Mouse (Mus musculus) right cerebral cortex, postnatal 4 days (tissue): Measurements from ENCODE around the gene Cox4i1.

ENCODE experiments used
- DNase-seq: peaks from one replicate; pipeline ENCODE4 v3.0.0-alpha.2; 2022

Gene Cox4i1

DNA sequence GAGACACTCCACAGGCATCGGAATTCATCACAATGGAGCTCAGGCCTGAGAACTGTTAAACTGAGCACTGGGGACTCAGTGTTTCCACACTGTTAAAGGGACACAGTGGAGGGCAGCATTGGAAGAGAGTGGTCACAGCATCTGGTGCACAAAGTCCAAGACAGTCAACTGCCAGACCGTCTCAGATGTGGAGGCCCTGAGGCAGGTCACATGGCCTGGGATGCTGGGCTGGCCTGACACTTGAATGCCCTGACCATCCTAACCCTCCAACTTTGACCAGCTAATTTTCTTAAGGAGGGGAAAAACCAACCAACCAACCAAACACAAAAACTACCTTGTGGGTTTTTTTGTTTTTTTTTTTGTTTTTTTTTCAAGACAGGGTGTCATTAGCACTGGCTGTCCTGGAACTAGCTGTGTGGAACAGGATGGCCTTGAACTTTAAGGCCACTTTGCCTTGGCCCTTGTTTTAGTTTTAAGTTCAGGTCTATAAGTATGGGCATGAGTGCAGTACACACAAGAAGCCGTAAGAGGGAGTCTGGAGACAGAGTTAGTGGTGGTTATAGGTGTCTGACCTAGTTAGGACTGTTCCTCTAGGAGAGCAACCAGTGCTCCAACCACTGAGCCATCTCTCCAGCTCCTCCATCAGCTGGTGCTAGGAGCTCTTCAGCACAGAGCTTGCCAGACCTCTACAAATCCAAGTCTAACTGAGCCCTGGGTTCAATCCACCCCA lies 2.1 kb upstream of the Cox4i1 start:
- no peak for DNase-seq

DNA sequence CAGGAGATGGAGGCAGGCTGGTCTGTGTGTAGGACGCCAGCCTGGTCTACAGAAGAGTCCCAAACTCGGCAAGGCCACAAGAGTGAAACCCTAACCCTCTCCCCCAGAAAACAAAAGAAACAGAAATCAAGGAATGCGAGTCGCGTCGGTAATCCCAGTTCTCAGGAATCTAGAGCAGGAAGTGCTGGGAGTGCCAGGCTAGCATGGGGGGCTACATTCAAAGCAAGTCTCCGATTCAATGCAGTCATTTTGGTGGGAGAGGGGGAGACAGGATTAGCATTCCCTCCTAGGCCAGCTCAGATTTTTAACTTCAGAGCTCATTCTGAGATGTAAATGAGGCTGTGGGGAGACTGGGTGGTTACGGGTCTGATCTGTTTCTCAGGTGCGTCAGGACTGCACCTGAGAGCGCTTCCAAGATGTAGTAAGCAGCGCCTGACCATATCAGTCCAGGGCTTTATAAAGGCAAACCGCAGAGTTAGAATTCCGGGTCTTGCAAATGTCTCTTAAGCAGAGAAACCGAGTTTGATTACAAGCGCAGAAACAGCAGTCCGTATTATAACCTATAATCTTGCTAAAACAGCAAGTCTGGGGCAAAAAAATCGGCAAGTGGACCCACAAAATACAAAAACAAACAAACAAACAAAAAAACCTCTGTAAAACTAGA lies 1.1 kb upstream of the Cox4i1 start:
- DNase-seq = no peak

- peak; percentile 46 for DNase-seq
These were observed 418 bp downstream of the Cox4i1 start, which contains the start of gene Emc8 for GRCm38 (mm10) chr8:120668374-120668905. TSS of gene Emc8 (minus strand) at chr8:120668573.

DNA sequence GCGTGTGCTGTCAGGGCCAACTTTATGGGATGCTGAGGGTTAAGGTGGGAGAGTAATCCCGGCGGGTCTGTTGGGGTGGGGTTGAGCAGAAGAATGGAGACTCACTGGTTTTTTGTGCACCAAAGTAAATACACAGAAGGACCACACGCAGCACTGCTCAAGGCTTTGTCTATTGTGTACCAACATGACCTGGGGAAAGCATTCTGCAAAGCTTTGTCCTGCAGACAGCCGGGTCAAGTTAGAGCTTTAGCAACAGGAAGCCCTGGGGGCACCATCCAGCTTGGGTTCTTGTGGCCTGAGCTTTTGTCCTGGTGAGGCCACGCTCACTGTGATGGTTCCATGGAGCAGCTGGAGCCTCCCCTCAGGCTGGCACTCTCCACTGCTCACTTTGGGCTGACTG lies 3.8 kb downstream of the Cox4i1 start:
- no peak for DNase-seq

DNA sequence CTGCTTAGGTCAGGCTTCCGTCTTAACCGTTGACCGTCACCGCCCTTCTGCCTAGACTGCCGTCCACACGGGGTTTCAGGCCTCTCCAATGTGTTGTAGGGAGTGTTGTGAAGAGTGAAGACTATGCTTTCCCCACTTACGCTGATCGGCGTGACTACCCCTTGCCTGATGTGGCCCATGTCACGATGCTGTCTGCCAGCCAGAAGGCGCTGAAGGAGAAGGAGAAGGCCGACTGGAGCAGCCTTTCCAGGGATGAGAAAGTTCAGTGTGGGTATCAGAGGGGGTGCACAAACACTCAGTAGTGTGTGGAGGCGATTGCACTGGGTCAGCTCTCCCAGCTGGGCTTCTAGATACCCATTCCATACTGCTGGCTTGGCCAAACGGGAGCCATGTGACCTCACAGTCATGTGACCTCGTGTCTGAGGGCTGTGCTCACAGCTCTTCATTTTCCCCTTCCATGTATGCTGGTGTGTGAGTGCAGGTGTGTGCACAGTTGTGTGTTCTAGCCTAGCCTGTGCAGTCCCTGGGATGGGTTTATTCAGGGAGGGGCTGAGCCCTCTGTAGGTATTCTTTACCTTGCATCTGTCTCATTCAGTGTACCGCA lies 4.7 kb downstream of the Cox4i1 start:
- DNase-seq = no peak

DNA sequence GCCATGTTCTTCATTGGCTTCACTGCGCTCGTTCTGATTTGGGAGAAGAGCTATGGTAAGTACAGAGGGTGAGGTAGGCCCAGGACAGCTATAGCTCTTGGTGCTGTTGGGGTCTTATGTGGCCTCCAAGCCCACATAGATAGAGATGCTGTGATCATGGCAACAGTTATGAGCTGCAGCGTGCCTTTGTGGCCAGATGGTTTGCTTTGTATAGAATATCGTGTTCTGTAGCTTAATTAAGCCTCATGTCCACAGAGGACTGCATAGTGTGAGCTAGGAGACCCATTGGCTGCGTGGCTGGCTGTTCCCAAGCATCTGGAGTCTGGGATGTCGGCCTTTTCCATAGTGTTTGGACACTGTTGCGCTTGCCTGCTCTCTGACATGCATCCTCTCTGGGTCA lies 5.3 kb downstream of the Cox4i1 start:
- DNase-seq = no peak

DNA sequence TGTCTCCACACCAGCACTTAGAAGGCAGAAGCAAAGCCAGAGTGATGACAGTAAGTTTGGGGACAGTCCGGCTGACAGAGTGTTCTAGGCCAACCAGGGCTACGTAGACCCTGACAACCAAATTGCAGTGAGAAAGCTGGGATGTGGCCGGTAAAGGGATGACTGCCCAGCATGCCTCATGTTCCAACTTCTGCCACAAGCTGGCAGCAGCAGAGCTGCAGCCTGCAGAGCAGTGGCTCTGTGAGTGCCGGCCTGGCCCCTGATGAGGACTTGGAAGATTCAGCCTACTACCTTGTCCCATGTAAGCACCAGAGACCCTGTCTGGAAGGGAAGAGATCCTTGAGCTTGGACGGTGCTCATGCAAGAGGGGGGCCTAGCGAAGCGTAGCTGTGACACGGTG lies 7.7 kb downstream of the Cox4i1 start:
- DNase-seq = no peak

DNA sequence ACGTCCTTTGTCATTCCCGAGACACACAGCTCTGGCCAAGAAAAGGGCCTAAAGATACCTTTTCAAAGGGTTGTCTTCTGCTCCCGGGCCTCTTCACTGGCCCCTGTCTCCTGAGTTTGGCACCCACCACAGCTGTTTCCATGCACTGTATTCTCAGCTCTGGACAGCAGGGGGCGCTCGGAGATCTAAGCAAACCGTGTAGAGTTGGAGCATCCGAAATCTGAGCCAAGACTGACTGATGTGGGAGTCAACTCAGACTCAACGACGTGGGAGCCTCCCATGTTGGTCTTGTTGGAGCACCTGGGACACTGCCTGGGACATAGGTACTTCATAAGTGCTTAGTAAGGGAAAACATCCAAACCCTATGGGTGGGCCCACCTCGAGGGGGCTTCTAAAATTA lies 10.4 kb downstream of the Cox4i1 start:
- DNase-seq = peak; percentile 93

DNA sequence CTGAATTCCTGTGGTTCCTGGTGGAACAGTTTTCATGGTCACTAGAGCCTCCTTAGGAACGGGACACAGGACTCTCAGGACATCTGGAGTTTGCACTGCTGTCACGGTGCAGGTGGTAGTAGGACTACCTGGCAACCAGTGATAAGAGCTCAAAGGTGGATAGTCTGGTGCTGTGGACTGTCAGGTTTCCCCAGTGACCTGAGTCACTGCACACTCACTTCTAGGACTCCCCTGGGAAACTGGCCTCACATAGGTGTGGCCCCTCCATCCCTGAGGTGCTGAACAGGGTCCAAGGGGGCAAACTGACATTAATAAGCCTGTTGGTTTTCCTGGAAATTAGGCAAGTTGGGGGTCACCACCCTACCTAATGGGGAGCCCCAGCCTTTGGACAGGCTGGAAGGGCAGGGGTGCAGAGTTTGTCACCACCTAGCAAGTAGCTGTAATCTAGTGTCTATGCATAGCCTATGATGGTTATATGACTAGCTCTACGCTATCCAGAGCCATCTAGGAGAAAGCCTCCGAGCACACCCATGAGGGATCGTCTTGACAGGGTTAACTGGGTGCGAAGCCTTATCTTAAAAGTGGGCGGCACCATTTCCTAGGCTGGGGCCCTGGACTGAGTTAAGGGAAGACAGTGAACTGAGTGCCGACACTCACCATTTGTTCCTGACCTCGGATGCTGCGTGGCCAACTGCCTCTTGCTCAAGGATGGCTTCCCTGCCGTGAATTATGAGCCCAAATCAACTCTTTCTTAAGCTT lies 11.8 kb downstream of the Cox4i1 start:
- DNase-seq = no peak

- DNase-seq = peak; percentile 74
These were observed 12.4 kb downstream of the Cox4i1 start for GRCm38 (mm10) chr8:120680405-120680804.

DNA sequence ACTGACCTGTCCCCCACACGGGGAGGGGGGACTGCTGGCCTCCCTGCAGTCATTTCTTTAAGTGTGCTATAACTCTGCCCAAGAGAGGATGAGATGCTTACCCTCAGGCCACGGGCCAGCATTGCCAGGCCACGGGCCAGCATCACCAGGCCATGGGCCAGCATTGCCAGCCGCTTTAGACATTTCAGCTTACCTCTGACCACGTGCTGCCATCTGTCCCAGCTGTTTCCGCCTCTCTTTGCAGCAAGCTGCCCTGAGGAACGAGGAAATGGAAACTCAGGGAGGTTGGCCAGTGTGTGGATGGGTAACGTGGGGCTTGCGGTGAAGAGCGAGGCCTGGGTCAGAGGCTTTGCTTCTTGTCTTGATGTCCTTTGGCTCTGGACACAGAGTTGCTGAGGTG lies 13.1 kb downstream of the Cox4i1 start:
- DNase-seq = no peak

DNA sequence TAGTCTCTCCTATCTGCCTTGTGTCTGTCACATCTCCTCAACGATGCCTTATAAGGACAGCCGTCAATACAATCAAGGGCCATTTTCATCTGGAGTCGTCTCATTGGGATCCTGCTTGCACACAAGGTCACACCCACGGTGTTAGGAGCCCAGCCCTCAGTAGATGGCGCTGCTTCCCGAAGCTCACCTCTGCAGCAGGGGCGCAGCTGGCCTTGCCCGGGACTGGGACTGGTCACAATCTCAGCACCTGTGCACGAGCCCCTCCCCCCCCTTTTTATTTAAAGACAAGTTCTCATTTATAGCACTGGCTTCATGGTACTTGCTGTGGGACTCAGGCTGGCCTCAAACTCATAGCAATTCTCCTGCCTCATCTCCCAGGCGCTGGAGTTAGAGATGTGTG lies 15.6 kb downstream of the Cox4i1 start:
- DNase-seq = peak; percentile 52

DNA sequence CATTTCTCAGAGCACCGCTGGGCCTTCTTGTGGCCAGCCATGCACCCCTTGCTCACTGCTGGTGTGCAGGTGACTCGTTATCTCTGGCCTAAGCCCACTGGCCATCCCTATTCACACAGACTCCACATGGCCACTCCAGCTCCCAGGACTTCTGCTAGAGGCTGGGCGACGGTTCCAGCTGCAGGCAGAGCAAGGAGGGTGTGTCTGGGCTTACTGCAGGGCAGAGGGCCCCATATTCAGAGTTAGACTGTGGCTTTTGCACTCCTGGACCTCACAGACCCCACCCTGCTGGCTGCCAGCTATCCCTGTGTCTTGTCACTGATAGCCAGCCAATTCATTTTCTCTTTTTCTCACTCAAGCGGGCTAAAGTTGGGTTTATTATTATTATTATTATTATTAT lies 16.1 kb downstream of the Cox4i1 start:
- DNase-seq = no peak

DNA sequence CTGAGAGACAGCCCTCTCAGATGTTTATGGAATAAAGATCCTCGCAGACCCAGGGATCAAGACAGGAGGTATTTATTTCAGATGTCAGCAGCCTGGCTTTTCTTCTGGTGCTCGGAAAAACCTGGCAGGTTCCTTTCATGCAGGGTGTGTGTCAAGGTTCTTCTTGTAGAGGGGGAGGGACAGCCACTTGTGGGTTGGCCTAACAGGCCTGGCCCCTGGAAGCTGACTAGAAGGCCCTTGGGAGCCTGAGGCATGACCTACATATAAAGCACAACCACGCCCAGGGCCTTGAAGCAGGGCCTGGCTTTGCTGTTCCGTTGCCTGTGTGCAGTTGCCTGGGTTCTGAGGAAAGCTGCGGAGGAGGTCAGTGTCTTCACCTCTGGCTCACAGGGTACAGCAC lies 17.1 kb downstream of the Cox4i1 start:
- no peak for DNase-seq

- no peak for DNase-seq
These were observed 17.6 kb downstream of the Cox4i1 start for GRCm38 (mm10) chr8:120685591-120685990.

DNA sequence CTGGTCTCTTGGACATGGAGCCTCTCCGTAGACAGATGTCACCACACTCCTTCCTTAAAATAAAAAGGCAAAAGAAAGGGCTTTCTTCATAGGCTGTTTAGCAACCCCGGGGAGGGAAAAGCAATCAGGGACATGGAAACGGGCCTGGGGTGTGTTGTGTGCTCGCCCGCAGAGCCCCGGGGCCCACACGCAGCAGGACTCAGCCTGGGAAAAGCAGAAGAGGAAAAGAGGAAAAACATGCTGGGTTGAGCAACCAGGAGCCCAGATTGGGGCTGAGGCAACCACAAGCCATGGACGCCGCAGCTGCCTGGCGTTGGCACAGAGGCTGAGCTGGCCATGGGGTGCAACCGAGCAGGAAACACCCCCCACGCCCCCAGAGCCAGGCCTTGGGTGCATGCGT lies 18.0 kb downstream of the Cox4i1 start:
- no peak for DNase-seq

- no peak for DNase-seq
These were observed 18.6 kb downstream of the Cox4i1 start for GRCm38 (mm10) chr8:120686576-120686975.

GRCm38 (mm10) chr8:120687786-120688185 lies 19.8 kb downstream of the Cox4i1 start:
- no peak for DNase-seq

DNA sequence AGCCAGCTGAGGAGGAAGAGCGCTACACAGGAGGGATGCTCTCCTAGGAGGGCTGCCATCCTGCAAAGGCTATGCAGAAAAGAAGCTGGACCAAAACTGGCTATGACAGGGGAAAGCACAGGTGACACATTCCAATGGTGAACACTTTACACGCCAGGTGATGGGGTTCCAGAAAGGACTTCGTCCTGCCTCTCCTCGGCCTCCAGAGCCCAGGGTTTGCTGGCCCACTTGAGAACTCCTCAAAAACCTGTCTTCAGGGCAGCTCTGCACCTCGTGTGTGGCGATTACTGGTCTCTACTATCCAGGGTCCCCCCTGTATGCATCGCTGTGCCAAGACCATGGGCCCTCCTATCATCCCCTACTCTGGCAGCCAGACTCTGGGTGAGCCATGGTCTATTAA lies 20.5 kb downstream of the Cox4i1 start:
- no peak for DNase-seq

DNA sequence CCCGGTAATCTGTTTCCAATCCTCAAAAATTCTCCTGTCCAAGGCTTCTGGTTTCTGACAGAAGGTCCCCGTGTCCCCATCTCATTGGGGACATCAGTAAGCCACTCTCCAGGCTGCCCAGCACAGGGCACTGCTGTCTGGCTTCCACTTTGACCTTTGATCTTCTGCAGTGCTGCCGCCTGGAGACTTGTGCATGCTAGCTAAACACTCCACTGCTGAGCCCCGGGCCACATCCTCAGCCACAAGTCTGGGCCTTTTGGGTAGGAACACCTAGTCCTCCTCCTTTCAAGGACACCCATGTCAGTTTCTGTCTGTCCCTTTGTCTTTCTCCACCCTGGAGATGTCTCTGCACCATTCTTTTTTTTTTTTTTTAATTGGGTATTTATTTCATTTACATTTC lies 24.9 kb downstream of the Cox4i1 start:
- DNase-seq = no peak

- DNase-seq = no peak
These were observed 26.0 kb downstream of the Cox4i1 start for GRCm38 (mm10) chr8:120693861-120694493.

- DNase-seq = no peak
These were observed 28.6 kb downstream of the Cox4i1 start for GRCm38 (mm10) chr8:120696401-120697153.
